Mouse (Mus musculus): ENCODE data around the gene Gna15.

- no peak for TF ChIP-seq POLR2A (IDR thresholded peaks at IDR 0.05; ENCODE audit: low read depth, low read length)
- TF ChIP-seq CTCF (IDR thresholded peaks at IDR 0.05; ENCODE audit: extremely low read depth, insufficient read length, insufficient replicate concordance, low read depth, low read length): no peak
Observed at GRCm38 (mm10) chr10:81525017-81525694, 1.1 kb upstream of the Gna15 start.
